Mouse (Mus musculus) midbrain, embryonic 10.5 days (tissue): Measurements from ENCODE around the gene Ypel1. TPM values are rescaled to one million over a fixed set of nuclear protein-coding genes. Genes with fewer than 3 reads are reported as not detected.

Source experiments
- DNase-seq: peaks from one replicate; pipeline ENCODE4 v3.0.0-alpha.2; 2017; ENCODE audit warnings: low spot score
- H3K27ac ChIP-seq: fragments of 300-500 bp; sonication (generic); replicated peaks from 2 replicates; pipeline ENCODE4 v1.5.1; 2016; ENCODE audit warnings: mild to moderate bottlenecking
- H3K27me3 ChIP-seq: fragments of 300-500 bp; sonication (generic); 2 replicates; pipeline ENCODE4 v1.6.1; 2016; ENCODE audit warnings: low read depth, mild to moderate bottlenecking; ENCODE audit not compliant: poor library complexity, severe bottlenecking
- H3K36me3 ChIP-seq: fragments of 300-500 bp; sonication (generic); 2 replicates; pipeline ENCODE4 v1.6.1; 2016; ENCODE audit warnings: mild to moderate bottlenecking, moderate library complexity
- H3K4me1 ChIP-seq: fragments of 300-500 bp; sonication (generic); 2 replicates; pipeline ENCODE4 v1.6.1; 2016
- H3K4me3 ChIP-seq: fragments of 300-500 bp; sonication (generic); 2 replicates; pipeline ENCODE4 v1.5.1; 2016; ENCODE audit warnings: mild to moderate bottlenecking, moderate library complexity
- H3K9me3 ChIP-seq: fragments of 300-500 bp; sonication (generic); replicated peaks from 2 replicates; pipeline ENCODE4 v1.6.1; 2016; ENCODE audit warnings: mild to moderate bottlenecking
- WGBS: fragments of 180-500 bp; shearing (Covaris S2); methylation state at CpG from one replicate; pipeline ENCODE4 v1.1.7; 2016; 5-methylcytosine and 5-hydroxymethylcytosine counted together
- polyA plus RNA-seq: library from polyadenylated mRNA; unstranded; fragments of >200 nt; fragmentation: Nextera tagmentation; extraction: Ambion mirVana; gene quantifications from 2 replicates; pipeline ENCODE4 v1.2.1, GENCODE M21; 2016

Gene Ypel1
- 99.1 and 109 TPM in 2 replicates for polyA plus RNA-seq

DNA sequence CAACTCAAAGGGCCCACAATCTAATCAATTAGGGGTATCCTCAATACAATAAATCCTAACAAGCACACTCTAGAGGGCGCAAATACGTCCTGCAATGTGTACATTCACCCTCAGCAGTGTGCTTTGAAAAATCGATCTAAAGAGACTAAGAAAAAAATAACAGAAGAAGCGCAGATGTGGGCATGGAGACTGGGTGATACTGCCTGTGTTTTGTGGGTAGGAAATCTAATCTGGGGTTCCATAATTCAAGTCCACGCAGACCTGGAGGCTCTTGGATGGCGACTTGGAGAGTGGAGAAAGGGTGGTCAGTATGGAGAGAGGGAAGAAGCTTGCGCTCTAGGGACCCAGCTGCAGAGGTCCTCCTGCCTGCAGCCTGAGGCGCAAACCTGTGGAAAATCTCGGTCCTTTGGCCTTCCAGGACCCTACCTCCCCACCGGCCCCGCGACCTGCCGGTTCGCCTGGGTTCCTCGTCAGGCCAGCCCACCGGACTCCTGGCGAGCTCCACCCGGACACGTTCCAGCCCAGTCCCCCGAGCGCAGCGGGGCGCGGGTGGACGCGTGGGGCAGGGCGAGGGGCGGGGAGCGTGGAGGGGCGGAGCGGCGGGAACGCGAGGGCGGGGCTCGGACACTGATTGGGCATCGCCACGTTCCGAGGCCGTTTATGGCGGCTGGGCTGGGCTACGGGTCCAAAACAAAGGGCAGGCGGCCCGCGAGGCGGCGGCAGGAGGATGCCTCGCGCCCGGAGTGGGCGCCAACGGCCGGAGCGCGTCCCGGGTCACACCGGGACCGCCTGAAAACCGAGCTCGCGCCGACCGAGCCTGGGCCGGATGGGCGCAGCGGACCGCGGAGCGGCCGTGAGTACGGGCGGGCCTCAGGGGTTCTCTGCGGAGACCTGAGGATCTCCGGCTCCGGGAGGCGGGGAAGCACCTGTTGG lies at the start of gene Ypel1:
Gene Ypel1, plus strand, starts transcription at position 186 of the 933 bp plus-strand sequence.
- H3K9me3 ChIP-seq, result peaks cover 1% of the 10 kb centered on the region; the same call in 1 of the 2 replicates
- peaks cover 24% of the 10 kb centered on the region for H3K4me1 ChIP-seq
- under 1% methylated on average over 76 of the region's 76 CpGs for WGBS
- DNase-seq, result peak; percentile 94
- H3K27me3 ChIP-seq, result no peaks in the 10 kb centered on the region
- H3K27ac ChIP-seq, result peak within 1 kb of the TSS; percentile 99
- H3K4me3 ChIP-seq, result peak within 1 kb of the TSS; percentile 87
- peaks cover 35% of the 10 kb centered on the region for H3K36me3 ChIP-seq

DNA sequence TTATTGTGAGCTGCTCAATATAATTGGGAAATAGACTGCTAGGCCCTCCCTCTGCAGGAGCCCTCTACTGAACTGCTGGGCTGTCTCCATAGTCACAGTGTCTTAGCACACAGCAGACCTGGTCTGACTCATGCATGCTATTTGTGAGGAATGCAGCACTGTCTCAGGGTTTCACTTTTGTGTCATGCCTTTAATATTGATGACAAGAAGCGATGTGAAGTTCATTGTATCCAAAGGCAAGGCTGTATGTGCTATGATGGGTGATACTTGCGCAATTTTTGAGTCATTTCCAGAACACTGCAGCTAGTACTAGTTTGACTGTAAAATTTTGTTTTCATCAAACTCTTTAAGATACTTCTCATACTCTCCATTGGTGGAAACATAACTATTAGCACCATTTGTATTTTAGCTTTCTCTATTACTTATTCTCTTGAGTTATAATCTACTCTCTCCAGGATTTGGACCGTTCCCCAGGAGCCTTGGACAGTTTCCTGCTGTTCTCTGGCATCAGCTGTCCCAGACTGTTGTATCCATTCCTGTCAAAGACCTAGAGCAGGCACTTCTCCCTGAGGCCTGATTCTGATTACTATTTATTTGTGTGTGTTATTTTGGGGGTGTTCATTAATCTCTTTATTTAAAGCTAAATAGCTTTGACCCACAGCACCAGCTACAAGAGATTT lies 44.9 kb upstream of the Ypel1 start:
- no peak overlapping the region for H3K4me3 ChIP-seq
- H3K36me3 ChIP-seq, result peaks cover 97% of the 10 kb centered on the region
- H3K27ac ChIP-seq, result no peak overlapping the region
- over 99% methylated on average over 3 of the region's 3 CpGs for WGBS
- DNase-seq, result no peak
- H3K9me3 ChIP-seq, result no peaks in the 10 kb centered on the region
- no peaks in the 10 kb centered on the region for H3K4me1 ChIP-seq
- H3K27me3 ChIP-seq, result no peaks in the 10 kb centered on the region

DNA sequence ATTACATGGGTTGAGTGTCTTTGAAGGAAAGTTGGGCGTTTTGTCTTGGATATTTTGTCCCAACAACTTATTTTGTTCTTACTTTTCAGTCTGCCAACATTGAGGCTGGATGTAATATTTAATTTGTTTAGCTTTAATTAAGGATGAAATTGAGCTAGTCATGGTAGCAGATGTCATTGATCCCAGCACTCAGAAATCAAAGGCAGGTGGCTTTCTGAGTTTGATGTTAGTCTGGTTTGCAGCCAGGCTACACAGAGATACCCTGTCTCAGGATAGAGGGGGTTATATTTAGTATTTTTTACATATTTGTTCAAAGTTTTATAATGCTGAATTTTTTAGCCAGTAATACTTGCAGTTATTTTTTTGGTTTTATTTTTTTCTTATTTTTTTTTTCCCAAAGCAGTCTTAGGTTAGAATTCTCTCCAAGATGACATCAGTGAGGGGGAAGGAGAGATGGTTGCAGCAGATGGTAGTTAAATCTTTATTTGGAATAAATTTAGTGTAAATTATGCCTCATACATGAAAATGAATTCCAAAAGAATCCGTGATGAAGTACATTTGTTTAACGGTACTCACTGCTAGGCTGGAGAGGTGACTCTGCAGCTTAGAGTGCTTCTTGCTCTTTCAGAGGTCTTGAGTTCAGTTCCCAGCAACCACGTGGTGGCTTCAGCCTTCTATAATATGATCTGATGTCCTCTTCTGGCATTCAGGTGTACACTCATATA lies 39.4 kb upstream of the Ypel1 start:
- H3K36me3 ChIP-seq, result peaks cover 87% of the 10 kb centered on the region
- 88% methylated on average over 4 of the region's 4 CpGs for WGBS
- no peak for DNase-seq

DNA sequence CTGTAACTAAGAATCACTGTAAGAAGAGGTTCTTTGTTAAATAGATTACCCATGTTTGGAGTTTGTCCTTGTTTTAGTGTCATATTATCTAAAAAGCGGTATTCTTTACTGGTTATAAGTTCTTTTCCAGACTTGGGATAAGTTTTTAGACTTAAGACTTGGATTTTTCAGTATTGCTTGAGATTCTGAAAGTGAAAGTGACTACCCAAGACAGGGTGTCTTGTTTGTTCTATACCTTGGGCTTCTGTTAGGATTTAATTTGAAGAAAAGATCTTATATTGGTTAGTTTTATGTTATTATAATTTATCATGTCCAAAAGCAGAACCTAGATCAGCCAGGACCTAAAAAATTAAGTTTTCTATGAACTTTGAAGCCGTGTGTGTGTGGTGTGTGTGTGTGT lies 35.7 kb upstream of the Ypel1 start:
- WGBS, result 91% methylated on average over 2 of the region's 2 CpGs
- no peak for DNase-seq
- Histone ChIP-seq H3K27ac (no peak overlapping the region), H3K9me3 (no peaks in the 10 kb centered on the region), H3K27me3 (no peaks in the 10 kb centered on the region), H3K4me3 (no peak overlapping the region), H3K36me3 (peaks cover 88% of the 10 kb centered on the region), H3K4me1 (no peaks in the 10 kb centered on the region)

More for the DNA sequence above, 39.4 kb upstream of the Ypel1 start:
- H3K27ac ChIP-seq, result no peak overlapping the region
- no peaks in the 10 kb centered on the region for H3K4me1 ChIP-seq
- H3K9me3 ChIP-seq, result no peaks in the 10 kb centered on the region
- no peak overlapping the region for H3K4me3 ChIP-seq
- no peaks in the 10 kb centered on the region for H3K27me3 ChIP-seq

DNA sequence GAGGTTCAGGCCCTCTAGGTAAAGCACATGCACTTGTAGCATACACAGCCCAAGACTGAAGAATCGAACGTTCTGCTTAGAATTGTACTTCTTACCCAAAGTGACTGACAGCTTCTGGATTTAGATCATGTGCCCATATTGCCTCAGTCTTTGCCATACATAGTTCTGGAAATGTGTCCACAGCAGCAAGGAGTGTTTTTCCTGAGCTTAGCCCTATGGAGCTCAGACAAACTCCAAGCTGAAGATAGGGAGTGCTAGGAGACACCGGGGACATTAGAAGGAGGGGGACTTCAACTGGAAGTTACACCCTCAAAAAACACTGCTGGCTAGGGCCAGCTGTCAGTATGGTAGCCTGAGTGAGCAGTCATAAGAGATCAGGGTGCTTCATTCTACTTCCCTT lies 28.8 kb upstream of the Ypel1 start:
- DNase-seq, result no peak
- H3K9me3 ChIP-seq, result no peaks in the 10 kb centered on the region
- H3K36me3 ChIP-seq, result peaks cover 100% of the 10 kb centered on the region
- WGBS, result 93% methylated on average over 3 of the region's 3 CpGs
- H3K4me3 ChIP-seq, result no peak overlapping the region
- no peak overlapping the region for H3K27ac ChIP-seq
- peaks cover 5% of the 10 kb centered on the region; the same call in 1 of the 2 replicates for H3K4me1 ChIP-seq
- H3K27me3 ChIP-seq, result no peaks in the 10 kb centered on the region

DNA sequence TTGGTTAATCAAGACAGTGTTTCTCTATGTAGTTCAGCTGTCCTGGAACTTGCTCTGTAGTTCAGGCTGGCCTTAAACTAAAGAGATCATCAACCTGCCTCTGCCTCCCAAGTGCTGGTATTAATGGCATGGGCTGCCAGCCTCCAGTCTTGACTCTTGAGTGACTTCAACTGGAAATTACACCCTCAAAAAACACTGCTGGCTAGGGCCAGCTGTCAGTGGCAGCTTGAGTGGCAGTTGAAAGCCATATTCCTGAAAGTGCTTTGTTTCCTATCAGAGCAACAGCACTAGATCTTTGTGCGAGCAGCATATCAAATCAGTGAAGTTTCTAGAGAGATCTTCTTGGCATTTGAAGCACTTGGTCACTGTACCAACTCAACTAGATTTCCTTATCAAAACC lies 28.1 kb upstream of the Ypel1 start:
- no peak overlapping the region for H3K27ac ChIP-seq
- DNase-seq, result no peak
- H3K27me3 ChIP-seq, result no peaks in the 10 kb centered on the region
- H3K36me3 ChIP-seq, result peaks cover 100% of the 10 kb centered on the region
- no peaks in the 10 kb centered on the region for H3K9me3 ChIP-seq
- no peak overlapping the region for H3K4me3 ChIP-seq
- peaks cover 5% of the 10 kb centered on the region; the same call in 1 of the 2 replicates for H3K4me1 ChIP-seq
- WGBS, result 90% methylated on average over 1 of the region's 1 CpGs

DNA sequence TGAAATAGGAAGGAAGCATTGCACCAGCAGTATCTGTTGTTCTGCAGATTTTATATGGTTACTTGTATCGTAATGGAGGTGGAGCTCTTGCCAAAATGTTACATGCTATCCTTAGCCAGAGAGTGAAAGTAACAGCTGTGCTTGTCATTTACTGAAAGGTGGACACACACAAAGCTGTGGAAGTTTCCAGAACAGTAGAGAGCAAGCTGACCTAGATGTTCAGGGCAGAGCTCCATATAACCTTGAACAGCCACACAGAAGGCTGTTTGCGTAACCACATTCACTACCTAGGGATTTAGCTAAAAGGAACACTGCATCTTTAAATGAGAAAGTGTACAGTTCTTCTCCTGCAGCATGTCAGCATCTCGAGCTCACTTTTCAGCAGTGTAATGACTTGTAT lies 25.2 kb upstream of the Ypel1 start:
- Histone ChIP-seq H3K4me3 (no peak overlapping the region), H3K4me1 (peaks cover 5% of the 10 kb centered on the region; the same call in 1 of the 2 replicates), H3K9me3 (no peaks in the 10 kb centered on the region), H3K27me3 (no peaks in the 10 kb centered on the region), H3K36me3 (peaks cover 97% of the 10 kb centered on the region), H3K27ac (no peak overlapping the region)
- WGBS, result 96% methylated on average over 3 of the region's 3 CpGs
- DNase-seq, result no peak

DNA sequence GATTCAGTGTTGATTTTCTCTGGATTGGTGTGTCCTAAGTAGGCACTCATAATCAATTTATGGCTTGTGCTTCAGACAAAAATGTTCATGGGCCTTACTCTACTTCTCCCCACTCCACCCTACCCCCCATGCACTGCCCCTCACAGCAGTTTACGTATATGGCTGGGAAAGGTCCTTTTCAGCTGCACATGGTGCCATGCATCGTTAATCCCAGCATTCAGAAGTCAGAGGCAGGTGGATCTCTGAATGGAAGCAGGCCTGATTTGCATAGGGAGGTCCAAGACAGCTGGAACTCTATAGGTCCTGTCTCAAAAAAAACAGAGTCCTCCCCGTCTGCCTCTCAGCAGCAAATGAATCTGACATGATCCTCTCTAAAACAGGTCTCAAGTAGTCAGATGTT lies 24.2 kb upstream of the Ypel1 start:
- Histone ChIP-seq H3K27me3 (no peaks in the 10 kb centered on the region), H3K36me3 (peaks cover 95% of the 10 kb centered on the region), H3K27ac (no peak overlapping the region), H3K4me3 (no peak overlapping the region), H3K9me3 (no peaks in the 10 kb centered on the region), H3K4me1 (peaks cover 5% of the 10 kb centered on the region; the same call in 1 of the 2 replicates)
- no peak for DNase-seq
- 69% methylated on average over 3 of the region's 3 CpGs for whole genome bisulfite sequencing

DNA sequence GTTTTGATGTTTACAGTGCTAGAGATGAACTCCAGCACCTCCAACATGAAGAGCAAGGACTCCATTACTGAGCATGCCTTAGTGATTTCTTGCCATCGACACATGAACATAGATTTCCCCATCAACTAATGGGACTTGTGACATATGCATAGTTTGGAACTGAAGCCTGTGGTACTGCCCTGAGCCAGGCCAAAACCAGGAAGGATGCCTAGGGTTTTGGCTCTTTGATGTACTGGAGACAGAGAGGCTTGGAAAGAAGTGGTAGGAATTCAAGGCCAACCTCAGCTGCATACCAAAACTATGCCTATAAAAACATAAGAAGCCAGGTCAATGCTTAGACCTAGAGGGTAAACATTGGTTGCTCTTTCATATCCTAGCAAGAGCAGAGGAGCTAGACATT lies 19.6 kb upstream of the Ypel1 start:
- H3K27ac ChIP-seq, result no peak overlapping the region

DNA sequence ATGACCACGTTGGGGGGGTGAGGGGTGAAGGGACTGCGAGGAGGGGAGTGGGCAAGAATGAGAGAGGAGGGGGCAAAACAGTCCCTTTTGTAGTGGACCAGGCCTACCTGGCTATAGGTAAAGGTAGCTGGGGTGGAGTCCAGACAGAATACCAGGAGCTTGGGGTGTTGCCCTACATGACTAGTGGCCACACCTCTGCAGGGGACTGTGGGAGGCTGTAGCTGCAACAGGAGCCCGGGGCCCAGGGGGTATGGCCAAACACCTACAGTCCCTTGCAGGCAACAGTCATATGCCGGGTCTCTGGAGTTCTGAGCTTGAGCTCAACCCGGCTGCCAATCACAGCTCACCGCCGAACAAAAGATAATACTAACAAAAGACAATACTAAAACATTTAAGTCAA lies 17.4 kb upstream of the Ypel1 start:
- peaks cover 5% of the 10 kb centered on the region; the same call in 1 of the 2 replicates for H3K4me1 ChIP-seq
- H3K27me3 ChIP-seq, result no peaks in the 10 kb centered on the region
- H3K4me3 ChIP-seq, result no peak overlapping the region
- no peak for DNase-seq
- 82% methylated on average over 7 of the region's 7 CpGs for WGBS
- no peaks in the 10 kb centered on the region for H3K9me3 ChIP-seq
- H3K36me3 ChIP-seq, result peaks cover 27% of the 10 kb centered on the region
- 0 out of 2 replicates have a peak overlapping the region, but pooled peaks have one; percentile 6 for H3K27ac ChIP-seq

More for the DNA sequence above, 19.6 kb upstream of the Ypel1 start:
- no peak for DNase-seq
- Histone ChIP-seq H3K4me1 (peaks cover 5% of the 10 kb centered on the region; the same call in 1 of the 2 replicates), H3K27me3 (no peaks in the 10 kb centered on the region), H3K4me3 (no peak overlapping the region), H3K36me3 (peaks cover 49% of the 10 kb centered on the region), H3K9me3 (no peaks in the 10 kb centered on the region)
- 93% methylated on average over 1 of the region's 1 CpGs for WGBS

DNA sequence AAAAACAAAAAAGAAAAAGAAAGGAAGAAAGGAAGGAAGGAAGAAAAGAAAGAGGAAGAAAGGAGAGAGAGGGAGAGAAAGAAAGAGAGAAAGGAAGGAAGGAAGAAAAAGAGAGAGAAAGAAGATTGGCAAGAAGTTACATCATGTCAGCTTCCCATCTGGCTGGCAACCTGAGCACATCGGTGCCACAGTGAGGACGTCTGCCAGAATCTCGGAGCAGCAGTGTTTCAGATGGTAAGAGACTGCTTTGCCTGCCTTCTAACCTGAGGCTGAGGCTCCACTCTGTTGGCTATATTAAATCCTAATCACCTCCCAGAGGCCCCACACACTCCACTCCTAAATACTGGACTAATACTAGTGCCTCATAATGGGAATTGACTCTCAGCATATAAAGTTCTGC lies 15.6 kb upstream of the Ypel1 start:
- Histone ChIP-seq H3K27ac (no peak overlapping the region), H3K9me3 (no peaks in the 10 kb centered on the region), H3K27me3 (no peaks in the 10 kb centered on the region), H3K36me3 (peaks cover 10% of the 10 kb centered on the region), H3K4me1 (peaks cover 5% of the 10 kb centered on the region; the same call in 1 of the 2 replicates), H3K4me3 (no peak overlapping the region)
- DNase-seq, result no peak
- 82% methylated on average over 3 of the region's 3 CpGs for WGBS

DNA sequence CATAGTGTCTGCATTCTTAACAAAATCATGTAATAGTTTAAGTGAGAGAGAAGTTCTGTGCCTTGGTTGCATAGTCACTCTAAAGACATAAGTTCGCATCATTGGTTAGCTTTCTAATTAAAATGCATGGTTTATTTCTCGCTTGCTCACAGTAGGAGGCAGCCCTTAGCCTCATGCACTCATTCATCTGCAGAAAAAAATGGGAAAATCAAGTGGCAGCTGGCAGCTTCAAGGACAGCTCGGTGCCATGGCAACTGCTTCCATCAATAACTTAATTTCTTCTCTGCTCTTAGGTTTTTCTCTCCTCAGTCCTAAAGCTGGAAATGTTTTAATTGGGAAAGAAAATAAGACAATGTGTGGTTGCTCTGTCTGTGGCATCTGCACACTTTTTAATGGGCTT lies 13.9 kb upstream of the Ypel1 start:
- H3K27me3 ChIP-seq, result no peaks in the 10 kb centered on the region
- no peak for DNase-seq
- WGBS, result 66% methylated on average over 3 of the region's 3 CpGs
- H3K36me3 ChIP-seq, result no peaks in the 10 kb centered on the region
- no peak overlapping the region for H3K27ac ChIP-seq
- H3K4me3 ChIP-seq, result no peak overlapping the region
- peaks cover 5% of the 10 kb centered on the region; the same call in 1 of the 2 replicates for H3K4me1 ChIP-seq
- H3K9me3 ChIP-seq, result no peaks in the 10 kb centered on the region
